Mouse (Mus musculus): ENCODE data around the gene Tmem167b. TPM values are rescaled to one million over a fixed set of nuclear protein-coding genes. Genes with fewer than 3 reads are reported as not detected.

Gene Tmem167b
- polyA plus RNA-seq, 1 experiment from 2014 or later, result 27.9 TPM

DNA sequence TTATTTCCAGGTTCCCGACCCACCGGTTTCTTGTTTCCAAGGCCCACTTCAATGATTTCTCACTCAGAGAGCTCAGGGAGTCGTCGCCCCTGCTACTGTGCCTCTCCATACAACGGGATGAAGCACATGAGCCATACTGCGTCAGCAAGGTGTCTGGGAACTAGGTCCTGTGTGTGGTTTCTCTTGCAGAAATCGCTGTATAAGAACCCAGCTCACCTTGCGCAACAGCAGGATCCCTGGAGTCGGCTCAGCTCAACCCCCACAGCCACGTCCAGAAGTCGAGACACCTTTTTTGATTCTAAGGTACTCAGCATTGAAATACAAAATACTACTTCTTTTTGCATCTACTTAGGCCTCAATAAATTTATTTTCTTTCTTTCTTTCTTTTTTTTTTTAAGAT is 20.0 kb downstream of the Tmem167b start:
- no peak for ATAC-seq
- H3K36me3 ChIP-seq (ENCODE audit: control insufficient read depth, insufficient read depth), result no peaks in the 10 kb centered on the region
- H3K27ac ChIP-seq (ENCODE audit: low read depth, low read length), result no peak overlapping the region
- H3K9me3 ChIP-seq (ENCODE audit: control insufficient read depth), result no peaks in the 10 kb centered on the region
- no peak for TF ChIP-seq CTCF (IDR thresholded peaks at IDR 0.05; ENCODE audit: low read depth)
- no peak overlapping the region for H3K9ac ChIP-seq (ENCODE audit: low read depth, low read length)
- no peaks in the 10 kb centered on the region for H3K4me1 ChIP-seq (replicated peaks; ENCODE audit: control insufficient read depth, insufficient read depth, low read length)
- no peak overlapping the region for H3K4me2 ChIP-seq (replicated peaks; ENCODE audit: low read depth)
- WGBS, result 83% methylated on average over 11 of the region's 11 CpGs
- no peaks in the 10 kb centered on the region for H3K27me3 ChIP-seq (replicated peaks; ENCODE audit: control insufficient read depth, insufficient read depth, low read length)
- H3K4me3 ChIP-seq (ENCODE audit: low read depth, low read length), result no peak overlapping the region

DNA sequence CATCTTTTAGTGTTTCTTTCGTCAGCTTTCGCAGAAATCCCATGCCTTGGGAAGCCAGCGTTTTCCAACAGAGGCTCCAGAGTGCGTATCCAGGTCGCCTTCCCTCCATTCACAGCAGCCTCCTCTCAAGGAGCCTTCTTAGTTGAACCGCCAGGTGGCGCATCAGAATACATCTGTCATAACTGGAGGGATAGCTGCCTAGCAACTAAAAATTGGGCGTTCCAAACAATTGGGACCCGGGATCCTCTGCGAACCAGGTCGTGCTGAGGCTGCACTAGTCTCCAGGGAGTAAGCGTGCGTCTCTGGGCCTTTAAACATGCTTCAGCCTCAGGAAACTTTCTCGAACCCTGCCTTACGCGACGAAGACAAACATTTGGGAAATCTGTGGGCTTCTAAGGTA is 25.0 kb downstream of the Tmem167b start:
- no peak overlapping the region for H3K9ac ChIP-seq (ENCODE audit: low read depth, low read length)
- 7% methylated on average over 17 of the region's 17 CpGs for WGBS
- no peak for ATAC-seq

DNA sequence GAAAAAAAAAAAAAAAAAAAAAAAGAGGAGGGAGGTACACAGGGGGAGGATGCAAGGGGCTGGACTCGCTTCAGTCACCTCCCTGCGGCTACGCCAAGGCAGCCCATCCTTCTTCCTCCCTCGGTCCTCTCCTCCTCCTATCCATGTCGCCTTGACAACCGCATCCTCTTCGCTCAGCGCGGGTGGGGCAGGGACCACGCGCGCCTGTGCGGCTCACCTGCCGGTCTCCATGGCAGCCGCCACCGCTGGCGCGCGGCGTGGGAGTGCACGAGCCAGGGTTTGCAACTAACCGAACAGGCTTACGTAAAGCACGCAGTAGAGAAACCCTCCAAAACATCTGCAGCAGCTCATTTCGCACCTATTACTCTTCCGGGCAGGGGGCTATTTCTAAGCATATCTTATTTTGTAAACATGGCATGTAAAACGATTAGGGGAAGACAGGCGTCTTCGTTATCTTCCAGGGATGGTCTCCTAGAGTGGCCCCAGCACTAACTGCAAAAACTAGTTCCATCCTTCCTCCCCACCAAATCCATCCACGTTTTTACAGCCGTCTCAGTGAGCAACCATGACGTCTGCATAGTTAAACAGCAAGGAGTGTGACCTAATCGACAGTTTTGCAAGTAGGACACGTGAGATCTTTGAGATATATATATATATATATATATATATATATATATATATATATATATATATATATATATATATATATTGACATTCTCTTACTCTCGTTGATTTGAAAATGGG is 25.6 kb downstream of the Tmem167b start, which contains the start of gene 5330417C22Rik:
5330417C22Rik (minus strand) TSS at position 20 of the 744 bp plus-strand sequence.
- TF ChIP-seq CTCF (IDR thresholded peaks at IDR 0.05; ENCODE audit: low read depth), result no peak
- H3K4me2 ChIP-seq (replicated peaks; ENCODE audit: low read depth), result peak within 1 kb of the TSS; percentile 56
- WGBS, result 1% methylated on average over 35 of the region's 35 CpGs
- no peaks in the 10 kb centered on the region for H3K36me3 ChIP-seq (ENCODE audit: control insufficient read depth, insufficient read depth)
- H3K27me3 ChIP-seq (replicated peaks; ENCODE audit: control insufficient read depth, insufficient read depth, low read length), result peaks cover 7% of the 10 kb centered on the region
- no peak within 1 kb of the TSS for H3K9ac ChIP-seq (ENCODE audit: low read depth, low read length)
- 0 out of 2 replicates have a peak, but pooled peaks cover 5% of the 10 kb centered on the region for H3K4me1 ChIP-seq (replicated peaks; ENCODE audit: control insufficient read depth, insufficient read depth, low read length)
- no peaks in the 10 kb centered on the region for H3K9me3 ChIP-seq (ENCODE audit: control insufficient read depth)
- peak within 1 kb of the TSS; percentile 28 for H3K4me3 ChIP-seq (ENCODE audit: low read depth, low read length)
- H3K27ac ChIP-seq (ENCODE audit: low read depth, low read length), result no peak within 1 kb of the TSS
- peak; percentile 28; the same call in 1 of the 2 replicates for ATAC-seq

More for the DNA sequence above, 25.0 kb downstream of the Tmem167b start:
- Histone ChIP-seq H3K27ac (ENCODE audit: low read depth, low read length) (no peak overlapping the region), H3K4me3 (ENCODE audit: low read depth, low read length) (0 out of 2 replicates have a peak overlapping the region, but pooled peaks have one; percentile 5), H3K4me1 (replicated peaks; ENCODE audit: control insufficient read depth, insufficient read depth, low read length) (0 out of 2 replicates have a peak, but pooled peaks cover 5% of the 10 kb centered on the region), H3K9me3 (ENCODE audit: control insufficient read depth) (no peaks in the 10 kb centered on the region), H3K4me2 (replicated peaks; ENCODE audit: low read depth) (peak overlapping the region; percentile 51), H3K27me3 (replicated peaks; ENCODE audit: control insufficient read depth, insufficient read depth, low read length) (peaks cover 7% of the 10 kb centered on the region), H3K36me3 (ENCODE audit: control insufficient read depth, insufficient read depth) (no peaks in the 10 kb centered on the region)
- peak; percentile 87 for TF ChIP-seq CTCF (IDR thresholded peaks at IDR 0.05; ENCODE audit: low read depth)

DNA sequence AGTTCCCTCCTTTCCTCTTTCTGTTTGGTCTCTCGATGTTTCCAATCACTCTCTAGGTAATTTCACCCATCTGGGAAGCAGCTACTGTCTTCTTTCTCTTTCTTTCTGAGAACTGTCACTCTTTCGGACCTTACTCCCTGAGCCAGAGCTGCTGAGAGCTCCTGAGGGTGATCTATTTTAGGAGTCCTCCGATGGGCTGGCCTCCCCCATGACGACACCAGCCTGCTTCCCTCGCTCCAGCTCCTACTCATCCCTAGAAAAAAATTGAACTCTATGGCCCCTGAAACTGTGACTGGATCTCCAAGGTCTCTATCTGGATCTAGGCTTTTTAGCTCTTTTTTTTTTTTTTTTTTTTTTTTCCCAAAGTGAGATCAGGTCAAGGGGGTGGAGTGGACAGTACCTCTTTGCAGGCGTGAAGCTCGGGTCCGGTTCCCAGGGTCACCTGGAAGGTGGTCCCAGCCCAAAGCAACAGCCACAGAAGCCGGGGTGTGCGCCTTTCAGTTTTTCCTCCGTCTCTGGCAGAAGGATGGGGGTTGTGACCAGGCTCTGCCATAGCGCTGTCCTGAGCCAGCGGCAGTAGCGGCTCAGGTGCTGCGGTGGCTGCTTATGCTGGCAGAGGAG is 26.3 kb downstream of the Tmem167b start:
- no peak for ATAC-seq
- H3K36me3 ChIP-seq (ENCODE audit: control insufficient read depth, insufficient read depth), result no peaks in the 10 kb centered on the region
- H3K9me3 ChIP-seq (ENCODE audit: control insufficient read depth), result no peaks in the 10 kb centered on the region
- no peak overlapping the region for H3K9ac ChIP-seq (ENCODE audit: low read depth, low read length)
- 0 out of 2 replicates have a peak, but pooled peaks cover 5% of the 10 kb centered on the region for H3K4me1 ChIP-seq (replicated peaks; ENCODE audit: control insufficient read depth, insufficient read depth, low read length)
- H3K4me2 ChIP-seq (replicated peaks; ENCODE audit: low read depth), result peak overlapping the region; percentile 56
- H3K4me3 ChIP-seq (ENCODE audit: low read depth, low read length), result peak overlapping the region; percentile 28
- H3K27ac ChIP-seq (ENCODE audit: low read depth, low read length), result no peak overlapping the region
- H3K27me3 ChIP-seq (replicated peaks; ENCODE audit: control insufficient read depth, insufficient read depth, low read length), result peaks cover 7% of the 10 kb centered on the region
- no peak for TF ChIP-seq CTCF (IDR thresholded peaks at IDR 0.05; ENCODE audit: low read depth)
- WGBS, result 15% methylated on average over 15 of the region's 15 CpGs

DNA sequence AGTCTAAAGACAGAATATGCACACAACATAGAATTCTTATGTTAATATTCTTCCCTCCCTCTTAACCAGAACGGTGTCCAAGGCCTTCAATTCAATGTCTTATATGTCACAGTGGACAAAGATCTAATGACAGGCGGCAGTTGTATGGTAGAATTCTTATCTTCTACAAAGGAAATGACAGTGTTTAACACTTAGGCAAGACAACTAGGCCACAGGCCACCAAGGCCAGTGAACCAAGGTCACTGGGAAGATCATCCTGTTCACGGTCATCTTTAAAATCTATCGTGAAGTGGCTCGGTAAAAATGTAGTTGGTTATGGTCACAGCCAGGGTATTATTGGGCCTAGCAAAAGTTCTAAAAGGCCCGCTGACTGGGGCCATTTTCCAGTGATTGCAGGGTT is 28.3 kb downstream of the Tmem167b start, which contains the start of gene 1700013F07Rik:
1700013F07Rik (plus strand) TSS at position 200 of the 400 bp plus-strand sequence.
- peaks cover 7% of the 10 kb centered on the region for H3K27me3 ChIP-seq (replicated peaks; ENCODE audit: control insufficient read depth, insufficient read depth, low read length)
- H3K27ac ChIP-seq (ENCODE audit: low read depth, low read length), result peak within 1 kb of the TSS; percentile 24; the same call in 1 of the 2 replicates
- no peaks in the 10 kb centered on the region for H3K9me3 ChIP-seq (ENCODE audit: control insufficient read depth)
- H3K4me1 ChIP-seq (replicated peaks; ENCODE audit: control insufficient read depth, insufficient read depth, low read length), result 0 out of 2 replicates have a peak, but pooled peaks cover 5% of the 10 kb centered on the region
- H3K4me3 ChIP-seq (ENCODE audit: low read depth, low read length), result no peak within 1 kb of the TSS
- WGBS, result 82% methylated on average over 6 of the region's 6 CpGs
- H3K36me3 ChIP-seq (ENCODE audit: control insufficient read depth, insufficient read depth), result no peaks in the 10 kb centered on the region
- TF ChIP-seq CTCF (IDR thresholded peaks at IDR 0.05; ENCODE audit: low read depth), result no peak
- H3K9ac ChIP-seq (ENCODE audit: low read depth, low read length), result no peak within 1 kb of the TSS
- no peak for ATAC-seq
- no peak within 1 kb of the TSS for H3K4me2 ChIP-seq (replicated peaks; ENCODE audit: low read depth)
